Mouse (Mus musculus): ENCODE results near the gene Piezo1. TPM values are rescaled to one million over a fixed set of nuclear protein-coding genes. Genes with fewer than 3 reads are reported as not detected.
A peak's percentile ranks its signal among the peaks of the same experiment; 100 is the strongest.

Gene Piezo1
- total and polyA plus RNA-seq, 3 experiments = 21.1 to 59.7 (median 41.6) TPM

DNA sequence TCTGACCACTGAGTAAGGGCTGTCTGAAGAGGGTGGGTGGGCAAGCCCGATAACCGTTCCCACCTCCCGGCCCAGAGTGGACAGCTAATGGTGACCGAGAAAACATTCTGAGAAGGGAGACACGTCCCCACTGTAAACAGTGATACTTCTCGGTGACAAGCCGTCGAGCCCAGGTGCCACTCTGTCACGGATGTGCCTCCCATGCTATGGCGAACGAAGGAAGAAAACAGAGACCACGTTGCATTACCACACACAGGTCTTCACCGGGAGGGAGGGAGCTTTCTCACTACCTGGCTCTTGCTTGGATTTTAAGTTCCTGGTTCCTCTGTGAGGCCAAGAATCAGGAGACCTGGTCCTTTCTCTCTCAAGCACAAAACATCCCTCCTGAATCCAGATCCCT lies 2.8 kb downstream of the Piezo1 start:
- dilution Hi-C loops (cut with MboI; ENCODE audit: extremely low pct_ligation_motif_present, extremely low pct_unique_long_range_greater_than_20kb, low sequenced_read_pairs) = no loop called here
- DNase-seq (ENCODE audit: extremely low read depth) = no peak
- H3K4me1 ChIP-seq (ENCODE audit: control insufficient read depth in 1 of 2, insufficient read depth in 2 of 2) = peaks cover 16 to 43% of the 10 kb centered on the region in 2 experiments
- H3K79me2 ChIP-seq (replicated peaks; ENCODE audit: control insufficient read depth, extremely low read depth, insufficient read depth, poor library complexity, severe bottlenecking) = peaks cover 46% of the 10 kb centered on the region
- H3K9ac ChIP-seq (ENCODE audit: insufficient read depth, low read depth) = peak overlapping the region; percentile 39
- H3K36me3 ChIP-seq (replicated peaks in 1 of 2; ENCODE audit: control insufficient read depth in 1 of 2, insufficient read depth in 1 of 2, low read length in 1 of 2) = peaks cover 0 to 22% of the 10 kb centered on the region in 2 experiments
- TF ChIP-seq NELFE (IDR thresholded peaks at IDR 0.05; ENCODE audit: low read depth, low read length) (no peak), MYC (IDR thresholded peaks at IDR 0.05; ENCODE audit: low read depth, low read length) (no peak), JUN (IDR thresholded peaks at IDR 0.05; ENCODE audit: insufficient read depth, low read depth, low read length) (no peak), GABPA (IDR thresholded peaks at IDR 0.05; ENCODE audit: insufficient replicate concordance, low read depth, low read length) (no peak)
- H3K27me3 ChIP-seq (replicated peaks) = no peaks in the 10 kb centered on the region
- in situ Hi-C loops (cut with MboI; ENCODE audit: low pct_ligation_motif_present, low pct_unique_long_range_greater_than_20kb, low sequenced_read_pairs) = loop anchor here (5.0 kb wide), 1 partner anchor 46 kb away; no protein-coding TSS in a partner anchor
- peaks cover 4% of the 10 kb centered on the region for H3K9me3 ChIP-seq (replicated peaks; ENCODE audit: low read length)
- H3K4me3 ChIP-seq (replicated peaks in 1 of 3; ENCODE audit: low read depth in 2 of 3, low read length in 2 of 3, poor library complexity in 1 of 3) = peak overlapping the region; percentile 4 to 86 (median 40)
- H3K4me2 ChIP-seq (ENCODE audit: insufficient read depth, low read depth, poor library complexity, severe bottlenecking) = peak overlapping the region; percentile 67
- peak overlapping the region; percentile 91 for H3K27ac ChIP-seq (ENCODE audit: insufficient read depth, low read depth)

DNA sequence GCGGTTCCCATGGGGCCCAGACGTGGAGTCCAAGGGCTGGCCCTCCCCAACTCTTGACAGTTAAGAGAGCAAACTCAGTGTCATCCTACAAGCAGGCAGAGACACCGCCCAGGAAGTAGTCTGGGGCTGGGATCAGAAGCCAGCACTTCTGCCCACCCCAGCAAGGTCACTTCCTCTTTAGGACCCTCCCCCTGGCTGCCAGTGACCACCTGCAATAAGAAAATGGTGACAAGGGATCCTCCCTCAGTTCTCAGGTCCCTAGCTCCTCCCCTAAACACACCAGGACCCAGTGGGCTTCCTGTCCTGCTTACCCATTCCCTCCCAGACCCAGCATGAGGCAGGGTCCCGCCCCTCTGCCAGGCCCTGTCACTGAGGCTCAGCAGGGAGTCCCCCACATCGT lies 3.3 kb downstream of the Piezo1 start:
- Histone ChIP-seq H3K4me3 (replicated peaks in 1 of 3; ENCODE audit: low read depth in 2 of 3, low read length in 2 of 3, poor library complexity in 1 of 3) (peak overlapping the region; percentile 40 to 86 (median 69)), H3K79me2 (replicated peaks; ENCODE audit: control insufficient read depth, extremely low read depth, insufficient read depth, poor library complexity, severe bottlenecking) (peaks cover 46% of the 10 kb centered on the region), H3K9ac (ENCODE audit: insufficient read depth, low read depth) (peak overlapping the region; percentile 39), H3K9me3 (replicated peaks; ENCODE audit: low read length) (peaks cover 4% of the 10 kb centered on the region), H3K4me2 (ENCODE audit: insufficient read depth, low read depth, poor library complexity, severe bottlenecking) (peak overlapping the region; percentile 67), H3K27ac (ENCODE audit: insufficient read depth, low read depth) (peak overlapping the region; percentile 91), H3K4me1 (ENCODE audit: control insufficient read depth in 1 of 2, insufficient read depth in 2 of 2) (peaks cover 16 to 43% of the 10 kb centered on the region in 2 experiments), H3K36me3 (replicated peaks in 1 of 2; ENCODE audit: control insufficient read depth in 1 of 2, insufficient read depth in 1 of 2, low read length in 1 of 2) (peaks cover 0 to 27% of the 10 kb centered on the region in 2 experiments), H3K27me3 (replicated peaks) (no peaks in the 10 kb centered on the region)
- in situ Hi-C loops (cut with MboI; ENCODE audit: low pct_ligation_motif_present, low pct_unique_long_range_greater_than_20kb, low sequenced_read_pairs) = loop anchor here (5.0 kb wide), 1 partner anchor 46 kb away; no protein-coding TSS in a partner anchor
- dilution Hi-C loops (cut with MboI; ENCODE audit: extremely low pct_ligation_motif_present, extremely low pct_unique_long_range_greater_than_20kb, low sequenced_read_pairs) = no loop called here
- TF ChIP-seq TBP (conservative IDR thresholded peaks at IDR 0.05; ENCODE audit: low read depth, low read length) (0 out of 2 replicates have a peak, but pooled peaks have one; percentile 21), POLR2AphosphoS2 (IDR thresholded peaks at IDR 0.05; ENCODE audit: low read depth, low read length) (no peak), ELF1 (IDR thresholded peaks at IDR 0.05; ENCODE audit: low read depth, low read length) (peak; percentile 87), NRF1 (IDR thresholded peaks at IDR 0.05; ENCODE audit: low read depth, low read length) (peak; percentile 46), TCF12 (IDR thresholded peaks at IDR 0.05; ENCODE audit: low read depth, low read length) (peak; percentile 67), MEF2A (IDR thresholded peaks at IDR 0.05; ENCODE audit: borderline replicate concordance, low read depth, low read length) (no peak), USF1 (IDR thresholded peaks at IDR 0.05; ENCODE audit: low read depth, low read length) (no peak), RAD21 (IDR thresholded peaks at IDR 0.05; ENCODE audit: low read depth, low read length) (no peak), ZNF384 (IDR thresholded peaks at IDR 0.05; ENCODE audit: low read depth, low read length) (no peak), MXI1 (IDR thresholded peaks at IDR 0.05; ENCODE audit: low read depth, low read length) (peak; percentile 36; the same call in 1 of the 2 replicates), USF2 (conservative IDR thresholded peaks at IDR 0.05; ENCODE audit: low read depth, low read length) (no peak), MAFK (IDR thresholded peaks at IDR 0.05; ENCODE audit: insufficient replicate concordance, low read length) (no peak), SIN3A (IDR thresholded peaks at IDR 0.05; ENCODE audit: low read length) (peak; percentile 55; the same call in 1 of the 2 replicates), HCFC1 (IDR thresholded peaks at IDR 0.05; ENCODE audit: low read depth, low read length) (peak; percentile 75), KAT2A (IDR thresholded peaks at IDR 0.05; ENCODE audit: insufficient replicate concordance, low read length) (no peak), ETS1 (conservative IDR thresholded peaks at IDR 0.05; ENCODE audit: low read depth, low read length) (no peak; the same call in 1 of the 2 replicates), MYC (IDR thresholded peaks at IDR 0.05; ENCODE audit: low read depth, low read length) (0 out of 2 replicates have a peak, but pooled peaks have one; percentile 22)
- DNase-seq (ENCODE audit: extremely low read depth) = peak; percentile 97
